Mouse (Mus musculus) kidney, embryonic 15.5 days (tissue): Measurements from ENCODE around the gene N6amt1. TPM values are rescaled to one million over a fixed set of nuclear protein-coding genes. Genes with fewer than 3 reads are reported as not detected.

Source experiments
- ATAC-seq: fragments of 200-750 bp; cut with Nextera tagmentation; replicated peaks from 2 replicates; pipeline ENCODE4 v1.8.0; 2017; ENCODE audit warnings: moderate TSS enrichment; ENCODE audit not compliant: low FRiP score
- H3K27ac ChIP-seq: fragments of 300-500 bp; sonication (generic); 2 replicates; pipeline ENCODE4 v1.5.1; 2015; ENCODE audit warnings: mild to moderate bottlenecking, inconsistent platforms
- H3K27me3 ChIP-seq: fragments of 300-500 bp; sonication (generic); 2 replicates; pipeline ENCODE4 v1.6.1; 2015; ENCODE audit warnings: inconsistent platforms
- H3K36me3 ChIP-seq: fragments of 300-500 bp; sonication (generic); 2 replicates; pipeline ENCODE4 v1.6.1; 2015; ENCODE audit warnings: inconsistent platforms
- H3K4me1 ChIP-seq: fragments of 300-500 bp; sonication (generic); 2 replicates; pipeline ENCODE4 v1.6.1; 2015; ENCODE audit warnings: inconsistent platforms
- H3K4me2 ChIP-seq: fragments of 300-500 bp; sonication (generic); 2 replicates; pipeline ENCODE4 v1.6.1; 2015; ENCODE audit warnings: moderate library complexity, mild to moderate bottlenecking, inconsistent platforms
- H3K4me3 ChIP-seq: fragments of 300-500 bp; sonication (generic); replicated peaks from 2 replicates; pipeline ENCODE4 v1.5.1; 2015; ENCODE audit warnings: mild to moderate bottlenecking, inconsistent platforms
- H3K9ac ChIP-seq: fragments of 300-500 bp; sonication (generic); 2 replicates; pipeline ENCODE4 v1.6.1; 2015; ENCODE audit warnings: mild to moderate bottlenecking, inconsistent platforms
- H3K9me3 ChIP-seq: fragments of 300-500 bp; sonication (generic); replicated peaks from 2 replicates; pipeline ENCODE4 v1.6.1; 2016; ENCODE audit warnings: inconsistent platforms
- WGBS: fragments of 180-500 bp; shearing (Covaris S2); methylation state at CpG from one replicate; pipeline ENCODE4 v1.1.7; 2015; ENCODE audit warnings: mixed read lengths; 5-methylcytosine and 5-hydroxymethylcytosine counted together
- polyA plus RNA-seq: library from polyadenylated mRNA; unstranded; fragments of >200 nt; fragmentation: Nextera tagmentation; extraction: Ambion mirVana; gene quantifications from 2 replicates; pipeline ENCODE4 v1.2.1, GENCODE M21; 2015

Gene N6amt1
- polyA plus RNA-seq, 1 experiment from 2014 or later = 28.4 TPM

DNA sequence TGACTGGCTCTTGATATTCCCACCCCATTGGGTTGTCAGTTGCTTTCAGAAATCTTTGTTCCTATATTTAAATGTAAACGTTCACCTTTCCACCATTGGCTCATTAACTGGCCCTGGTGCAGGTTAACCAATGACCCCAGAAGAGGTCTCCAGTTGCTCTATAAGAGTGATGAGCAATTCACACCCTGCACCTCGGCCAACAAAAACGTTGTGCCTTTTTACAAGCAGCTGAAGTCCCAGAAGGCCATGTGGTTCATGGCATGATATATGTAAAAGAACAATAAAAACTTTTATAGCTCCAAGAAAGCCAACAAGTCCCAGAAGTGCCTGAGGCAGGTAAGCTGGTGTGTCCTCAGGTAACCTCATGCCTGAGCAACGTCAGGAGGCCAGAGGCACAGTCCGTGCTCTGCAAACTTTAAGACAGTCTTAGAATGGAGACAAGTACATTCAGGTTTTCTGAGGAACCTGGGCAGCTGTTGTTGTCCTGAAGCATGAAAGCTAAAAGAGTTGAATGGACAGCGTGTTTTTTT lies 12.9 kb upstream of the N6amt1 start:
- no peaks in the 10 kb centered on the region for H3K36me3 ChIP-seq
- no peak overlapping the region for H3K4me3 ChIP-seq
- no peak overlapping the region for H3K27ac ChIP-seq
- no peak for ATAC-seq
- H3K4me1 ChIP-seq = no peaks in the 10 kb centered on the region
- H3K4me2 ChIP-seq = no peak overlapping the region
- H3K9me3 ChIP-seq = no peaks in the 10 kb centered on the region
- H3K27me3 ChIP-seq = no peaks in the 10 kb centered on the region
- no peak overlapping the region for H3K9ac ChIP-seq
- WGBS = 40% methylated on average over 6 of the region's 6 CpGs

- Histone ChIP-seq H3K36me3 (no peaks in the 10 kb centered on the region), H3K27ac (no peak overlapping the region), H3K9me3 (no peaks in the 10 kb centered on the region), H3K27me3 (no peaks in the 10 kb centered on the region), H3K4me1 (no peaks in the 10 kb centered on the region), H3K4me2 (no peak overlapping the region), H3K9ac (no peak overlapping the region), H3K4me3 (no peak overlapping the region)
- peak; percentile 56; the same call in 1 of the 2 replicates for ATAC-seq
- 81% methylated on average over 2 of the region's 2 CpGs for WGBS
Measured at GRCm38 (mm10) chr16:87348133-87348532, 5.9 kb upstream of the N6amt1 start.

- 77% methylated on average over 5 of the region's 5 CpGs for WGBS
- Histone ChIP-seq H3K27me3 (no peaks in the 10 kb centered on the region), H3K27ac (no peak overlapping the region), H3K4me3 (no peak overlapping the region), H3K9ac (no peak overlapping the region), H3K36me3 (peaks cover 5% of the 10 kb centered on the region), H3K4me2 (no peak overlapping the region), H3K4me1 (peaks cover 7% of the 10 kb centered on the region; the same call in 1 of the 2 replicates), H3K9me3 (no peaks in the 10 kb centered on the region)
- ATAC-seq = no peak
Measured at GRCm38 (mm10) chr16:87351386-87352105, 2.4 kb upstream of the N6amt1 start.

GRCm38 (mm10) chr16:87353605-87354004 lies 380 bp upstream of the N6amt1 start:
- Histone ChIP-seq H3K4me3 (peak overlapping the region; percentile 87), H3K9me3 (no peaks in the 10 kb centered on the region), H3K27me3 (no peaks in the 10 kb centered on the region), H3K36me3 (peaks cover 23% of the 10 kb centered on the region), H3K4me2 (peak overlapping the region; percentile 57), H3K4me1 (peaks cover 7% of the 10 kb centered on the region; the same call in 1 of the 2 replicates), H3K27ac (peak overlapping the region; percentile 98; the same call in 1 of the 2 replicates), H3K9ac (no peak overlapping the region)
- ATAC-seq = no peak
- WGBS = 98% methylated on average over 1 of the region's 1 CpGs

GRCm38 (mm10) chr16:87354748-87355147 lies 763 bp downstream of the N6amt1 start:
- peak; percentile 16 for ATAC-seq

DNA sequence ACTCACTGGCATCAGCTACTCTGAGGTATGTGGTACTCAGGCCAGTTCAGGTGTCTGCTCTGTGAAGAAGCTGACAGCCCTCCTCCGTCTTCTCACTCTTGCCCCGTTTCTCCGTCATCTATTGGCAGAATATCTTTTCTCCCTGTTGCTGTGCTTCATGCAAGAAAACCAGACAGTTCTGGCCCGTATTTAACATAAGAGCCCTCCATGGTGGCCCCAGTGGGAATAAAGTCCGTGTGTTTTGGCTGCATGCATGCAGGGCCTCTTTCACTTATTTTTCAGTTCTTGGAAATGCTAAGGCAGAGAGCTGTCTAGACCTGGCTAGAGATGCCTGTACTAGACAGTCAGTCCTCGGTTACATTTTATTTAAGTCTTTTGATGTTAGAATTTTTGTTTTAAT lies 6.1 kb downstream of the N6amt1 start:
- H3K36me3 ChIP-seq = peaks cover 71% of the 10 kb centered on the region
- H3K27ac ChIP-seq = no peak overlapping the region

More at GRCm38 (mm10) chr16:87354748-87355147, 763 bp downstream of the N6amt1 start:
- H3K9me3 ChIP-seq = no peaks in the 10 kb centered on the region
- peak overlapping the region; percentile 57 for H3K4me2 ChIP-seq
- H3K9ac ChIP-seq = peak overlapping the region; percentile 83; the same call in 1 of the 2 replicates
- peak overlapping the region; percentile 98 for H3K27ac ChIP-seq
- peaks cover 34% of the 10 kb centered on the region for H3K36me3 ChIP-seq
- peak overlapping the region; percentile 87 for H3K4me3 ChIP-seq
- peaks cover 7% of the 10 kb centered on the region; the same call in 1 of the 2 replicates for H3K4me1 ChIP-seq
- 78% methylated on average over 7 of the region's 7 CpGs for WGBS
- no peaks in the 10 kb centered on the region for H3K27me3 ChIP-seq

DNA sequence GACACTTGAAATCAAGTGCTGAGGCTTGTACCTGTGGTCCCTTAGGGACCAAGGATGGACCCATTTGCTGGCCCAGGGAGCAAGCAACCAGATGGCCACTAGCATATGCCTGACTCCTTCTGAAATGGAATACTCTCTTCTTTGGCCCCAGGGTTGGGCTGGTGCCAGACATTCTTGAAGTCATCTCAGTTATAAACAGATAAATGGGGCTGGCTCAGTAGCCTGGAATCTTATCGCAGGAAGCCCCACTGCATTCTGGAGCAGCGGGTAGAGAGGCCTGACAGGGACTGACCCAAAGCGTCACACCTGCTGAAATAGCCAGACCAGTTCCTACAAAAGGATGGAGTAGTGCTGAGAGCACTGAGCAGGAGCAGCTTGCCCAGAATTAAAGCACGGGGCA lies 10.2 kb downstream of the N6amt1 start:
- Histone ChIP-seq H3K27me3 (no peaks in the 10 kb centered on the region), H3K9ac (no peak overlapping the region), H3K9me3 (no peaks in the 10 kb centered on the region), H3K36me3 (peaks cover 53% of the 10 kb centered on the region), H3K27ac (no peak overlapping the region), H3K4me3 (no peak overlapping the region), H3K4me1 (no peaks in the 10 kb centered on the region), H3K4me2 (no peak overlapping the region)
- ATAC-seq = no peak
- WGBS = 84% methylated on average over 4 of the region's 4 CpGs

More for the DNA sequence above, 6.1 kb downstream of the N6amt1 start:
- ATAC-seq = no peak
- Histone ChIP-seq H3K27me3 (no peaks in the 10 kb centered on the region), H3K4me1 (peaks cover 2% of the 10 kb centered on the region; the same call in 1 of the 2 replicates), H3K9ac (no peak overlapping the region), H3K4me2 (no peak overlapping the region), H3K4me3 (no peak overlapping the region), H3K9me3 (no peaks in the 10 kb centered on the region)
- WGBS = 89% methylated on average over 6 of the region's 6 CpGs

DNA sequence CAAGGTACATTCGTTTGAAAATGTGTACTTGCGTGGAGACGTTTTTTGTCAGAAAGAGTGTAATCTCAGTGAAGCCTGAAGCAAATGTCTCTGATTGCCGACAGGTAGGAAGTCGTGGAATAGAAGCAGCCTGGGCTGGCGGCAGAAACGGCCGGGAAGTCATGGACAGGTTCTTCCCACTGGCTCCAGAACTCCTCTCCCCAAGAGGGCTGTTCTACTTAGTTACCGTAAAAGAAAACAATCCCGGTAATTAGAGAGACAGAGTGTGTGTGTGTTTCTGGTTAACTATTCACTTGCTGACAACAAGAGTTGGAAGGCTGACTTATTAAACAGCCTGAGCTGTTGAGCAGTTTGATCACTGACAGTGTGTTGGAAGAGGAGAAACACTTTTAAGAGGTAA lies 12.1 kb downstream of the N6amt1 start:
- H3K9ac ChIP-seq = no peak overlapping the region
- no peak overlapping the region for H3K4me3 ChIP-seq
- WGBS = 39% methylated on average over 10 of the region's 10 CpGs
- H3K4me2 ChIP-seq = peak overlapping the region; percentile 27; the same call in 1 of the 2 replicates
- peaks cover 44% of the 10 kb centered on the region for H3K36me3 ChIP-seq
- H3K9me3 ChIP-seq = no peaks in the 10 kb centered on the region
- no peaks in the 10 kb centered on the region for H3K27me3 ChIP-seq
- peak overlapping the region; percentile 73 for H3K27ac ChIP-seq
- peak; percentile 82 for ATAC-seq
- H3K4me1 ChIP-seq = no peaks in the 10 kb centered on the region

- no peaks in the 10 kb centered on the region for H3K9me3 ChIP-seq
- H3K27ac ChIP-seq = peak overlapping the region; percentile 67
- no peaks in the 10 kb centered on the region for H3K4me1 ChIP-seq
- WGBS = 82% methylated on average over 6 of the region's 6 CpGs
- no peaks in the 10 kb centered on the region for H3K27me3 ChIP-seq
- H3K36me3 ChIP-seq = peaks cover 44% of the 10 kb centered on the region
- no peak overlapping the region for H3K4me2 ChIP-seq
- no peak overlapping the region for H3K9ac ChIP-seq
- no peak overlapping the region for H3K4me3 ChIP-seq
- ATAC-seq = peak; percentile 55; the same call in 1 of the 2 replicates
Measured at GRCm38 (mm10) chr16:87366445-87366844, 12.5 kb downstream of the N6amt1 start.

DNA sequence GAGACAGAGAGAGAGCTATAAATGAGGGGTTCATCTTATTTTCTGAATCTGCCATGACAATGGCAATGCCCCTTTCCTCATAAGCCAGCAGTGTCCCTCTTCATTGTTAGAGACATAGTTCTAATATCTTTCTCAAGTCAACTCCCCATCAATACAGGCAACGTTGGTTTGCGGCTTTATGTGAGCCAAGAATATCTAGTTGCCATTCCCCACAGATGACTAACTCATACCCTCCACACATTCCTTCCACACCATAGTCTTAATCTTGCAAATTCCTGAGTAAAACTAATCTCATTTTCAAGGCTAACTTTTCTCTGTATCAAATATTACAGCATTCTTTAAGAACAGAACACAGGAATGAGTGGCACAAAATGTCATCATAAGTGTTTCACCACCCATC lies 29.0 kb downstream of the N6amt1 start:
- WGBS = 88% methylated on average over 2 of the region's 2 CpGs
- H3K27me3 ChIP-seq = no peaks in the 10 kb centered on the region
- no peak overlapping the region for H3K4me3 ChIP-seq
- H3K4me1 ChIP-seq = no peaks in the 10 kb centered on the region
- no peak overlapping the region for H3K27ac ChIP-seq
- no peak for ATAC-seq
- no peaks in the 10 kb centered on the region for H3K9me3 ChIP-seq
- H3K4me2 ChIP-seq = no peak overlapping the region
- H3K36me3 ChIP-seq = peaks cover 87% of the 10 kb centered on the region
- no peak overlapping the region for H3K9ac ChIP-seq

DNA sequence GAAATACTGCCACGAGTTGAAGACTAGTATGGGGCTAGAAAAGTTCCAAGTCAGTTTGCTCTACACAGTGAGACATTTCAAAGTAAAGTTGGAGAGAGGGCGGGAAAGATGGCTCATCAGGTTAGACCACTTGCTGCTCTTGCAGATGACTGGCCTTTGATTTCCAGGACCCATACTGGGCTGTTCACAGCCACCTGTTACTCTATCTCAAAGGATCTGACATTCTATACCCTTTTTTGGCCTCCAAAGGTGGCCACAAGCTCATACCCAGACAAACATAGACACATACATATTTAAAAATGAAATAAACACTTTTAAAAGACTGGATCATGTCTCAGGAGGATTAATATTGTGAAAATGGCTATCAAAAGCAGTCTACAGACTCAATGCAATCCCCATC lies 30.4 kb downstream of the N6amt1 start:
- H3K4me3 ChIP-seq = no peak overlapping the region
- peaks cover 89% of the 10 kb centered on the region for H3K36me3 ChIP-seq
- no peak for ATAC-seq
- 77% methylated on average over 2 of the region's 2 CpGs for WGBS
- no peaks in the 10 kb centered on the region for H3K27me3 ChIP-seq
- no peak overlapping the region for H3K4me2 ChIP-seq
- no peak overlapping the region for H3K9ac ChIP-seq
- H3K27ac ChIP-seq = no peak overlapping the region
- no peaks in the 10 kb centered on the region for H3K4me1 ChIP-seq
- no peaks in the 10 kb centered on the region for H3K9me3 ChIP-seq

DNA sequence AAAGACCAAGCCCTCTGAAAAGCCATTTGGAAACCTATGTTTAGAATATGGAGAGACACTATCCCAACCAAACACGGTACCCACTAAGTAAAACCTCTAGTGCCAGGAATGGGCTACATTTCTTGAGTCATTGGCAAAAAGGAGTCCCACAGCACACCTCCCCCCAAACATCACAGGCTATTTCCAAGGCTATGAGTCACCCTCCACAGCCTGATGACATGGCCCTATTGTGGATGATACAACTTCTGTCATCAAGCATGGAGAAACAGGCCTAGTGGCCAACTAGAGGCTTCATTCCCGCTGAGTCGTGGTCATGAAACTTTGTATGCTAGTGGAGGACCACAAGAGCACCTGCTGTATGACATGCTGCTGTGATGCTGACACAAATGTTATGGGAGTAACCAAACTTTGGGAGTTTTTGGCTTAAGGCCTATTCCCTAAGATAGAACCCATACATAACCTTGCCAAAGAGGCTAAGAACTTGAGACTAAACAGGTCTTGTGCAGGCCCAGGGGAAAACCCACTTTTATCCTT lies 33.5 kb downstream of the N6amt1 start:
- Histone ChIP-seq H3K4me1 (no peaks in the 10 kb centered on the region), H3K27me3 (no peaks in the 10 kb centered on the region), H3K4me2 (no peak overlapping the region), H3K27ac (no peak overlapping the region), H3K9ac (no peak overlapping the region), H3K9me3 (no peaks in the 10 kb centered on the region), H3K4me3 (no peak overlapping the region), H3K36me3 (peaks cover 68% of the 10 kb centered on the region)
- no peak for ATAC-seq
- 98% methylated on average over 3 of the region's 3 CpGs for whole genome bisulfite sequencing
